Mouse (Mus musculus): ENCODE measurements around the gene Krt77. TPM values are rescaled to one million over a fixed set of nuclear protein-coding genes. Genes with fewer than 3 reads are reported as not detected.

The Krt77 gene
- polyA plus RNA-seq, 1 experiment: not detected

DNA sequence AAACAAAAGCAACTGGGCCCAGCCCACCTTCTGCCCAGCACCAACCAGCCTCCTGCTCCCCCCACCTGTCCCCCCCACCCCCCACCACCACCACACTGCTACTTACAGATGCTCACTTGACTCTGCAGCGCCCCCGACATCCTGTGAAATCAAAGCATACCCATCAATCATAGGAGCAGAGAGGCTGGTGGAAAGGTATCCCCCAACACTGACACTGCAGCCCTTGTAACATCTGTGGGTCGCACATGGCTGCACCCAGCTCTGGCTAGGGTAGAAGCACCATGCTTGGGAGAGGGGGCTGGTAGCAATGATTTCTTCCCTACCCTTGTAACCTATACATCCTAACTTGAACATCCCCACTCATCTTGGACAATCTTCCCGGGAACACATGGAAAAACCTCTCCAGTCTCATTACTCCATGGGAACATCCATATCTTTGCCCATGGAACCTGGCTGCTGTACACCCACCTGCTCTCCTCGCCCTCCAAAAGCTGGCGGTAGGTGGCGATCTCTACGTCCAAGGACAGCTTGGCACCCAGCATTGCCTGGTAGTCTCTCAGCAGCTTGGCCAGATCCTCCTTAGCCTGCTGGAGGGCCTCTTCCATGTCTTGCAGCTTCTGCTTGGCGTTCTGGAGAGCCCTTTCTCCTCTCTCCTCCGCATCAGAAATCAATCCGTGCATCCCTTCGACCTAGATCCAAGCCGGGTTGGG is 8.9 kb downstream of the Krt77 start:
- no peak overlapping the region for H3K4me3 ChIP-seq (ENCODE audit: insufficient read depth, poor library complexity, severe bottlenecking)
- TF ChIP-seq CEBPB (IDR thresholded peaks at IDR 0.05; ENCODE audit: low read depth) (no peak), MYOG (IDR thresholded peaks at IDR 0.05; ENCODE audit: control insufficient read depth, extremely low read depth, insufficient read length) (no peak), MYOD1 (IDR thresholded peaks at IDR 0.05; ENCODE audit: control insufficient read depth, insufficient read length, low read depth) (no peak), FOSL1 (IDR thresholded peaks at IDR 0.05; ENCODE audit: insufficient read depth, low read length, poor library complexity, severe bottlenecking) (no peak), MAX (IDR thresholded peaks at IDR 0.05) (no peak), CTCF (IDR thresholded peaks at IDR 0.05; ENCODE audit: control insufficient read depth, insufficient read depth, insufficient read length) (no peak), USF1 (IDR thresholded peaks at IDR 0.05; ENCODE audit: low read depth) (no peak)
- H3K79me2 ChIP-seq (ENCODE audit: control insufficient read depth, insufficient read depth): no peaks in the 10 kb centered on the region
- H3K36me3 ChIP-seq (ENCODE audit: control insufficient read depth, insufficient read depth): no peaks in the 10 kb centered on the region
- H3K79me3 ChIP-seq (ENCODE audit: low read depth): no peaks in the 10 kb centered on the region
- no peak overlapping the region for H3ac ChIP-seq (ENCODE audit: control insufficient read depth, insufficient read length, low read depth)
- H3K27me3 ChIP-seq (ENCODE audit: control insufficient read depth, insufficient read depth, insufficient read length): peaks cover 59% of the 10 kb centered on the region

DNA sequence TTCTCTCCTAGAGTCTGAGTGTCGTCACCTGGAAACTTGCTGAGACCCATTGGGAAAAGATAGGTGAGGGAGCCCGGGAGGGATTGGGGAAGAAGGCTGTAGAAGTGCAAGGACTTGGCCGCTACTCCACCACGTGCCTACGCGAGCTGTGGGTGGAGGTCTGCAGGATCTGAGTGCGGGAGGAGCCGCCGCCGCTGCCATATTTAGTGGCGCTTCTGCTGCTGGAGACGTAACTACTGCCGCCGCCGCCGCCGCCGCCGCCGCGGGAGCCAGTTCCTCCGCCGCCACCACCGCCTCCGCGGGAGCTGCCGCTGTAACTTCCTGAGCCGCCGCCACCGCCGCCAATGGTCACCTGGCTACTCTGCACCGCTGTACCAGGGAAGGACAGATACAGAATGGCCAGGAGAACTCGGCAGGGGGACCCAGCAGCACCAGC is 9.8 kb downstream of the Krt77 start:
- Histone ChIP-seq H3K36me3 (ENCODE audit: control insufficient read depth, insufficient read depth) (no peaks in the 10 kb centered on the region), H3K79me2 (ENCODE audit: control insufficient read depth, insufficient read depth) (no peaks in the 10 kb centered on the region), H3ac (ENCODE audit: control insufficient read depth, insufficient read length, low read depth) (no peak overlapping the region), H3K4me3 (ENCODE audit: insufficient read depth, poor library complexity, severe bottlenecking) (no peak overlapping the region), H3K27me3 (ENCODE audit: control insufficient read depth, insufficient read depth, insufficient read length) (peaks cover 57% of the 10 kb centered on the region), H3K79me3 (ENCODE audit: low read depth) (no peaks in the 10 kb centered on the region)
- TF ChIP-seq USF1 (IDR thresholded peaks at IDR 0.05; ENCODE audit: low read depth): no peak
- no peak for TF ChIP-seq MYOG (IDR thresholded peaks at IDR 0.05; ENCODE audit: control insufficient read depth, extremely low read depth, insufficient read length)
- no peak for TF ChIP-seq MAX (IDR thresholded peaks at IDR 0.05)
- no peak for TF ChIP-seq FOSL1 (IDR thresholded peaks at IDR 0.05; ENCODE audit: insufficient read depth, low read length, poor library complexity, severe bottlenecking)
- no peak for TF ChIP-seq CEBPB (IDR thresholded peaks at IDR 0.05; ENCODE audit: low read depth)
- no peak for TF ChIP-seq CTCF (IDR thresholded peaks at IDR 0.05; ENCODE audit: control insufficient read depth, insufficient read depth, insufficient read length)
- TF ChIP-seq MYOD1 (IDR thresholded peaks at IDR 0.05; ENCODE audit: control insufficient read depth, insufficient read length, low read depth): no peak

GRCm38 (mm10) chr15:101858673-101859425 is 10.7 kb downstream of the Krt77 start:
- no peaks in the 10 kb centered on the region for H3K79me3 ChIP-seq (ENCODE audit: low read depth)
- H3K79me2 ChIP-seq (ENCODE audit: control insufficient read depth, insufficient read depth): no peaks in the 10 kb centered on the region
- TF ChIP-seq MYOD1 (IDR thresholded peaks at IDR 0.05; ENCODE audit: control insufficient read depth, insufficient read length, low read depth) (no peak), FOSL1 (IDR thresholded peaks at IDR 0.05; ENCODE audit: insufficient read depth, low read length, poor library complexity, severe bottlenecking) (no peak), USF1 (IDR thresholded peaks at IDR 0.05; ENCODE audit: low read depth) (no peak), CTCF (IDR thresholded peaks at IDR 0.05; ENCODE audit: control insufficient read depth, insufficient read depth, insufficient read length) (no peak), CEBPB (IDR thresholded peaks at IDR 0.05; ENCODE audit: low read depth) (no peak), MYOG (IDR thresholded peaks at IDR 0.05; ENCODE audit: control insufficient read depth, extremely low read depth, insufficient read length) (no peak), MAX (IDR thresholded peaks at IDR 0.05) (no peak)
- peaks cover 65% of the 10 kb centered on the region for H3K27me3 ChIP-seq (ENCODE audit: control insufficient read depth, insufficient read depth, insufficient read length)
- H3K4me3 ChIP-seq (ENCODE audit: insufficient read depth, poor library complexity, severe bottlenecking): no peak overlapping the region
- no peak overlapping the region for H3ac ChIP-seq (ENCODE audit: control insufficient read depth, insufficient read length, low read depth)
- no peaks in the 10 kb centered on the region for H3K36me3 ChIP-seq (ENCODE audit: control insufficient read depth, insufficient read depth)

DNA sequence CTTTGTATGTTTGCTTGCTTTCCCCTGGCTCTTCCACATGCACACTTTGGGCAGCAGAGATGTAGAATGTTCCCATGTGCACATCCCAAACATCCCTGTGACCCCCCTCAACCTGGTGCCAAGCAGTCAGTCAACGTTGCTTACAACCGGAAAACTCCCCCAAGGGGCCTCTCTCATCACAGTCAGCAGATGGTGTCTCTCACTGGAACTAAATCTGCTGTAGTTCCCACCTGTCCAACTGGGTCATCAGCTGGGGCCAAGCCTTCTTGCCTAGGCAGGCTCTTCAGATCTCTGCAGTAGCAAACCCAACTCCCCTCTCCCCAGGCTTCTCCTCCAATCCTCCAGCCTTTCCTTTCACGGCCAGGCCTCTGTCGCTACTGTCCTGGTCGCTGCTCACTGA is 12.8 kb downstream of the Krt77 start:
- Histone ChIP-seq H3K4me3 (ENCODE audit: insufficient read depth, poor library complexity, severe bottlenecking) (no peak overlapping the region), H3K27me3 (ENCODE audit: control insufficient read depth, insufficient read depth, insufficient read length) (peaks cover 78% of the 10 kb centered on the region)
- no peak for TF ChIP-seq MYOG (IDR thresholded peaks at IDR 0.05; ENCODE audit: control insufficient read depth, extremely low read depth, insufficient read length)

DNA sequence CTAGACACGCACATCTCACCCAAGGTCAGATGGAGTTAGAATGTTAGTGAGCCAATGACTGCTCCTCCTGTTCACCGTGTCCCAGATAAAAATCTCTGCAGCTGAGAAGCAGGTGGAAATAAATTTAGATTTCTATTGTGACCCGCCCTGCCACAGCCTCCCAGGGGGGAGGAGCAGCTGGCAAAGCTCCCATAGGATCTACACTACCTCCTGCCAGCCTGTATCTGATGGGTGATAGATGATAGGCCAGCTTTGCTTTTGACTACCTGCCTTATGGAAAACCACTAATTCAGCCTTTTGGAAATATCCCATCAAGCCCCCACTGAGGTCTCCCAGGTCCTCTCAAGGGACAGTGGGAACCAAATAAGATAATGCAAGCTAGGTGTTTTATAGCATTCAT is 13.8 kb downstream of the Krt77 start:
- Histone ChIP-seq H3K4me3 (ENCODE audit: insufficient read depth, poor library complexity, severe bottlenecking) (no peak overlapping the region), H3K79me3 (ENCODE audit: low read depth) (no peaks in the 10 kb centered on the region), H3K36me3 (ENCODE audit: control insufficient read depth, insufficient read depth) (no peaks in the 10 kb centered on the region), H3K27me3 (ENCODE audit: control insufficient read depth, insufficient read depth, insufficient read length) (peaks cover 78% of the 10 kb centered on the region), H3ac (ENCODE audit: control insufficient read depth, insufficient read length, low read depth) (no peak overlapping the region), H3K79me2 (ENCODE audit: control insufficient read depth, insufficient read depth) (no peaks in the 10 kb centered on the region)
- TF ChIP-seq MAX (IDR thresholded peaks at IDR 0.05): no peak
- TF ChIP-seq MYOG (IDR thresholded peaks at IDR 0.05; ENCODE audit: control insufficient read depth, extremely low read depth, insufficient read length): no peak
- TF ChIP-seq CTCF (IDR thresholded peaks at IDR 0.05; ENCODE audit: control insufficient read depth, insufficient read depth, insufficient read length): no peak
- no peak for TF ChIP-seq MYOD1 (IDR thresholded peaks at IDR 0.05; ENCODE audit: control insufficient read depth, insufficient read length, low read depth)
- no peak for TF ChIP-seq USF1 (IDR thresholded peaks at IDR 0.05; ENCODE audit: low read depth)
- TF ChIP-seq CEBPB (IDR thresholded peaks at IDR 0.05; ENCODE audit: low read depth): no peak
- TF ChIP-seq FOSL1 (IDR thresholded peaks at IDR 0.05; ENCODE audit: insufficient read depth, low read length, poor library complexity, severe bottlenecking): no peak

More for the DNA sequence above, 12.8 kb downstream of the Krt77 start:
- Histone ChIP-seq H3ac (ENCODE audit: control insufficient read depth, insufficient read length, low read depth) (no peak overlapping the region), H3K36me3 (ENCODE audit: control insufficient read depth, insufficient read depth) (no peaks in the 10 kb centered on the region), H3K79me2 (ENCODE audit: control insufficient read depth, insufficient read depth) (no peaks in the 10 kb centered on the region), H3K79me3 (ENCODE audit: low read depth) (no peaks in the 10 kb centered on the region)

Data from C2C12 (cell line).